Mouse (Mus musculus) limb, embryonic 10.5 days (tissue): ENCODE measurements around the gene Pnpla6. TPM values are rescaled to one million over a fixed set of nuclear protein-coding genes. Genes with fewer than 3 reads are reported as not detected.

Experiments used
- DNase-seq: peaks from one replicate; pipeline ENCODE4 v3.0.0-alpha.2; 2017; ENCODE audit warnings: low spot score
- H3K27ac ChIP-seq: fragments of 300-500 bp; sonication (generic); 2 replicates; pipeline ENCODE4 v1.5.1; 2016; ENCODE audit warnings: mild to moderate bottlenecking
- H3K27me3 ChIP-seq: fragments of 300-500 bp; sonication (generic); 2 replicates; pipeline ENCODE4 v1.6.1; 2016; ENCODE audit warnings: low read depth, mild to moderate bottlenecking; ENCODE audit not compliant: poor library complexity, severe bottlenecking
- H3K36me3 ChIP-seq: fragments of 300-500 bp; sonication (generic); 2 replicates; pipeline ENCODE4 v1.6.1; 2016; ENCODE audit warnings: mild to moderate bottlenecking, moderate library complexity
- H3K4me1 ChIP-seq: fragments of 300-500 bp; sonication (generic); 2 replicates; pipeline ENCODE4 v1.6.1; 2016
- H3K4me3 ChIP-seq: fragments of 300-500 bp; sonication (generic); 2 replicates; pipeline ENCODE4 v1.5.1; 2016; ENCODE audit warnings: mild to moderate bottlenecking, moderate library complexity
- H3K9me3 ChIP-seq: fragments of 300-500 bp; sonication (generic); replicated peaks from 2 replicates; pipeline ENCODE4 v1.6.1; 2016; ENCODE audit warnings: mild to moderate bottlenecking
- WGBS: fragments of 180-500 bp; shearing (Covaris S2); methylation state at CpG from one replicate; pipeline ENCODE4 v1.1.7; 2016; 5-methylcytosine and 5-hydroxymethylcytosine counted together
- polyA plus RNA-seq: library from polyadenylated mRNA; unstranded; fragments of >200 nt; fragmentation: Nextera tagmentation; extraction: Ambion mirVana; gene quantifications from 2 replicates; pipeline ENCODE4 v1.2.1, GENCODE M21; 2016

Gene Pnpla6
- polyA plus RNA-seq, 1 experiment from 2014 or later, result 21.1 TPM

DNA sequence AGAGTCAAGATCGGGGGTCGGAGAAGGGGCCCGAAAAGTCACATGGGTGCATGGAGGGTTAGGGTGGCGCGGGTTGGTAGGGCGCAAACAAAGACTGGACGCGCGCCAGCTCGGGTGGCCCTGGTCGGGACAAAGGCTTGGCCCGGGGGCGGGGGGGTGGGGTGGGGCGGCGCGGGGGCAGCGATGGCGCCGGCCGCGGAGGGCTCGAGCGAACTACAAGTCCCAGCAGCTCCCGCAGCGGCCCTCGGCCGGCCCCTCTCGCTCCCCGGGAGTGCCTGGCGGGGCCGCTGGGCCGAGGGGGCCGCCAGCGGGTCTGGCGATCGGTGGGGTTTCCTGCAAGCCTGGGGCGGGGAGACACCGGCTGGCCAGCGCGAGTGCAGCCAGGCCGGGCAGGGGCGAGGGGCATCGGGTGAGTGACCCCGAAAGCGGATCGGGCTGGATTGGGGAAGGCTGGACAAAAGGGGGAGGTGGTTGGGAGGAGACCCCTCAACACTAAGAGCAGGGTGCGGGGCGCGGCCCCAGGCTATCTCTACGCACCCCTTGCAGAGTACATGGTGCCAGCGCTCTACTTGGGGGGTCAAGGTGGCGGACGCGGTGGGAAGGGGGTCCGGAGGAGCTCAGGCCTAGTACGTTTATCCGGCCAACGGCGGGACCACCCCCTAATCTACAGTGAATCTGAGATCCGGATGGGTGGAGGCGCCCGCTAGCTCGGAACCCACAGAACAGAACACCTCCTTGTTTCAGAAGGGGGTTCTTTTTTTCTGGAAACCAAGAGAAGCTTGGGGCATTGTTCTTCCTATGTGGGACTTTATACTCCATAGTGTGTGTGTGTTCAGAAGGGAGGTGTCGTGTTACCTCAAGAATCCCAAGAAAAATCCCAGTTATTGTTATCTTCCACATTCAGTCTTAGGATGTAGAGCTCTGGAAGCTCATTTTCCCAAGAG lies 22.0 kb upstream of the Pnpla6 start, which contains the start of gene Zfp358:
Gene Zfp358 (plus strand): TSS at position 238 of the 944 bp plus-strand sequence.
- peak; percentile 89 for DNase-seq
- H3K27ac ChIP-seq, result peak within 1 kb of the TSS; percentile 99
- peaks cover 43% of the 10 kb centered on the region for H3K36me3 ChIP-seq
- H3K4me3 ChIP-seq, result peak within 1 kb of the TSS; percentile 81
- WGBS, result under 1% methylated on average over 64 of the region's 64 CpGs
- no peaks in the 10 kb centered on the region for H3K27me3 ChIP-seq
- H3K9me3 ChIP-seq, result peaks cover 20% of the 10 kb centered on the region
- H3K4me1 ChIP-seq, result peaks cover 13% of the 10 kb centered on the region; the same call in 1 of the 2 replicates

DNA sequence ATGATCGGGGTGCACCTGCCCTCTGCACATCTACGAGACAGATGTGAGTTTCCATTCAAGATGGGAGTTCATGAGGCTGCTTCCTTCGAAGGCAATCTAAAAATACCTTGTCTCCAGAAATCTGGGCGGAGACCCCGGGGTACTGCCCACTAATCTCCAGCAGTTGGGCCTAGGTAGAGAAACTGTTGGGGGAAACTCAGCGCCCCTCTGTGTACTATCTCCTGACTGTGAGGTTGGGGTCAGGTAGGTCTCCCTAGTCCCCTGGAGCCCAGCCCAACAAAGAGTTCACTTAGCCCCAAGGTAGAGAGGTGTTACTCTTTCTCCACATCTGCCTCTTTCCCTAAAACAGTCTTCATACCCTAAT lies 21.4 kb upstream of the Pnpla6 start:
- Histone ChIP-seq H3K4me1 (peaks cover 13% of the 10 kb centered on the region; the same call in 1 of the 2 replicates), H3K27ac (peak overlapping the region; percentile 99), H3K36me3 (peaks cover 44% of the 10 kb centered on the region), H3K27me3 (no peaks in the 10 kb centered on the region), H3K4me3 (peak overlapping the region; percentile 81), H3K9me3 (peaks cover 20% of the 10 kb centered on the region)
- peak; percentile 44 for DNase-seq
- WGBS, result 50% methylated on average over 6 of the region's 6 CpGs

DNA sequence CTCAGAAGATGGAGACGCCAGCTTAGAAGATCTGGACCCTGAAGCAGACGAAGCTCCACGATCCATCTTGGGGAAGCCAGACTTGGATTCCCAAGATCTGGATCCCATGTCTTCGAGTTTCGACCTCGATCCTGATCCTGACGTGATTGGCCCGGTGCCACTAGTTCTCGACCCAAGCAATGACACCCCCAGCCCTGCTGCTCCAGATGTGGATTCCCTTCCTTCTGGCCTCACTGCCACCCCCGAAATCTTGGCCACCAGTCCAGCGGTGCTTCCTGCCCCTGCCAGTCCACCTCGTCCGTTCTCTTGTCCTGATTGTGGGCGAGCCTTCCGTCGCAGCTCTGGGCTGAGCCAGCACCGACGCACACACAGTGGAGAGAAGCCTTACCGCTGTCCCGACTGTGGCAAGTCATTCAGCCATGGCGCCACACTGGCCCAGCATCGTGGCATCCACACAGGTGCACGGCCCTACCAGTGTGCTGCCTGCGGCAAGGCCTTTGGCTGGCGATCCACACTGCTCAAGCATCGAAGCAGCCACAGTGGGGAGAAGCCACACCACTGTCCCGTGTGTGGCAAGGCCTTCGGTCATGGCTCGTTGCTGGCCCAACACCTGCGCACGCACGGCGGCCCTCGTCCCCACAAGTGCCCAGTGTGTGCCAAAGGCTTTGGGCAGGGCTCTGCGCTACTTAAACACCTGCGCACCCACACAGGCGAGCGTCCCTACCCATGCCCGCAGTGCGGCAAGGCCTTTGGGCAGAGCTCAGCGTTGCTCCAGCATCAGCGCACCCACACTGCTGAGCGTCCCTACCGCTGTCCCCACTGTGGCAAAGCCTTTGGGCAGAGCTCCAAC lies 19.4 kb upstream of the Pnpla6 start:
- H3K4me3 ChIP-seq, result 0 out of 2 replicates have a peak overlapping the region, but pooled peaks have one; percentile 1
- peaks cover 49% of the 10 kb centered on the region for H3K36me3 ChIP-seq
- no peaks in the 10 kb centered on the region for H3K27me3 ChIP-seq
- 95% methylated on average over 44 of the region's 44 CpGs for WGBS
- no peak for DNase-seq
- peaks cover 13% of the 10 kb centered on the region; the same call in 1 of the 2 replicates for H3K4me1 ChIP-seq
- H3K9me3 ChIP-seq, result peaks cover 20% of the 10 kb centered on the region
- H3K27ac ChIP-seq, result no peak overlapping the region

DNA sequence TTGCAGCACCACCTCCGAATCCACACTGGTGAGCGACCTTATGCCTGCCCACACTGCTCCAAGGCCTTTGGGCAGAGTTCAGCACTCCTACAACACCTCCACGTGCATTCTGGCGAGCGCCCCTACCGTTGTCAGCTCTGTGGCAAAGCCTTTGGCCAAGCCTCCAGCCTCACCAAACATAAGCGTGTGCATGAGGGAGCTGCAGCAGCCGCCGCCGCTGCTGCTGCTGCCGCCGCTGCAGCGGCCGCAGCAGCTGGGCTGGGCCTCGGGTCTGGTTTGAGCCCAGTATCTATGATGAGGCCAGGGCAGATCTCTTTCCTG lies 18.8 kb upstream of the Pnpla6 start:
- no peaks in the 10 kb centered on the region for H3K27me3 ChIP-seq
- 0 out of 2 replicates have a peak overlapping the region, but pooled peaks have one; percentile 1 for H3K4me3 ChIP-seq
- no peak overlapping the region for H3K27ac ChIP-seq
- DNase-seq, result no peak
- H3K36me3 ChIP-seq, result peaks cover 49% of the 10 kb centered on the region
- H3K9me3 ChIP-seq, result peaks cover 20% of the 10 kb centered on the region
- WGBS, result 89% methylated on average over 15 of the region's 15 CpGs
- H3K4me1 ChIP-seq, result peaks cover 19% of the 10 kb centered on the region

DNA sequence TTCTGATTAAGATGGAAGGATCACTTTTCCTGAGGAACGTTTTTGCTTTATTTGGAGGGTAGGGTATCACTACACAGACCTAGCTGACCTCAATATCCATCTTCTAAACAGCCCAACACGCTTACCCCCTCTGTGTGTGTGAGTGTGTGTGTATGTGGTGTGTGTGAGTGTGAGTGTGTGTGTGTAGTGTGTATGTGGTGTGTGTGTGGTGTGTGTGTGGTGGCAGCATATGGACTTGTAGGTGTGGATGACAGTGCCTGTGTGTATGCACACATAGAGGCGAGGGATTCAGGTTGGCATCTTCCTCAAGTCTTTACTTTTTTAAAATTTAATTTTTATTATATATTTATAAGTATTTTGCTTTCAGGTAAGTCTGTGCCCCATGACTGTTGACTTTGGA lies 16.6 kb upstream of the Pnpla6 start:
- Histone ChIP-seq H3K4me1 (peaks cover 23% of the 10 kb centered on the region), H3K36me3 (peaks cover 49% of the 10 kb centered on the region), H3K27ac (no peak overlapping the region), H3K9me3 (peaks cover 20% of the 10 kb centered on the region), H3K27me3 (no peaks in the 10 kb centered on the region), H3K4me3 (no peak overlapping the region)
- DNase-seq, result no peak
- WGBS, result 92% methylated on average over 3 of the region's 3 CpGs

DNA sequence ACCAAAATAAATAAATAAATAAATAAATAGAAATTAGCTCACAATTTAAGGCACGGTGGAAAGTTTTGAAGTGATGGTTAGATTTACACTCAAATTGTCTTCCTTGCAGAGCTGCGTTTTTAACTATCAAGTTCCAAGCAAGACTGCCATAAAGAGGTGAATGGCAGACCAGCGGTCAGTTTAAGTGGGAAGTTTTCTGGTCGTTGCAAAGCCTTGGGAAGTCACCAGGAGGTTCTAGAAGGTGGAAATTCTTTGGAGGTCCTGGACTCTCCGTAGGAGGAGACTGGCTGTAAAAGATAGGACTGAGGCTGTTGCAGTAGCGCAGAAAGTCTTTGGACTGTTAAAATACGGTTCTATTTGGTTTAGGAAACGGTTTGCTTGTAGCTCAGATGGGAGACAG lies 15.4 kb upstream of the Pnpla6 start:
- H3K36me3 ChIP-seq, result peaks cover 44% of the 10 kb centered on the region
- 7% methylated on average over 8 of the region's 8 CpGs for WGBS
- H3K27me3 ChIP-seq, result no peaks in the 10 kb centered on the region

DNA sequence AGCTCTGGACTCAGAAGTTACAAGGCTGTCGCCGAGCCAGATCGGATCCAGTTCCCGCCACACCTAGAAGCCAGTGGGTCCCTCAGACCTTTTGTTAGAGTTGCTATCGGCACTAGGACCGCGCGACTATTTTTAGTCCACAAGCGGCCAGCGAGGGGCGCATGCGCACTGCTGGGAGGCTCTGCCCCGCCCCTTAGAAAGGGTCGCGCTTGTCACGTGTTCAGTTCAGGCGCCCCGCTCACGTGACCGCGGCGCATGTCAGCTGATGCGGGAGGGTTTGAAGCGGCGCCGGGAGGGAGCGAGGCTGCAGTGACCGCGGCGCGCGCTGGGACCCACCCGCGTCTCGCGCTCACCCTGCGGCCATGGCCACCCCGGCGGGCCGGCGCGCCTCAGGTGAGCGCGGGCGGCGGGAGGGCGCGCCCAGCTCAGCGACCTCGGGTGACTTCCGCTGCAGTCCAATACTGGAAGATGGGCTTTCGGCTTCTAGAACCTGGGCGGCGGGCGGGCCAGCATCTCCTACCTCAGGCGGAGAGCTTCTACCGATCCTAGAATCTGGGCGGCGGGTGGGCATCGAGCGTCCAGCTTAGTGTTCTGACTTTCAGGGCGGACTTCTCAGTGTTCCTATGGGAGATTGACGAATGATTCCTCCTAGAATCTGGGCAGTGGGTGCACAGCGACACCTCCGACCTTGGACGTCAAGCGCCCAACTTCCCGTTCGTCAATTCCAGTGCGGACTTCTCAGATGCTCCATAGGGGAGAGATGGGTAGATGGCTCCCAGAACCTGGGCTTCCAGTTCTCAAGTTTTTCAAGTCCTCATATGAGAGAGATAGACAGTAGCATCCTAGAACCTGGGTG lies 14.7 kb upstream of the Pnpla6 start, which contains the start of gene Mcoln1:
Gene Mcoln1 (plus strand): TSS at position 223 of the 856 bp plus-strand sequence.
- under 1% methylated on average over 70 of the region's 70 CpGs for WGBS
- Histone ChIP-seq H3K9me3 (peaks cover 11% of the 10 kb centered on the region), H3K4me3 (peak within 1 kb of the TSS; percentile 77), H3K36me3 (peaks cover 41% of the 10 kb centered on the region), H3K27ac (peak within 1 kb of the TSS; percentile 95), H3K27me3 (no peaks in the 10 kb centered on the region), H3K4me1 (peaks cover 17% of the 10 kb centered on the region)
- DNase-seq, result peak; percentile 98

More for the DNA sequence above, 15.4 kb upstream of the Pnpla6 start:
- H3K4me1 ChIP-seq, result peaks cover 17% of the 10 kb centered on the region
- peaks cover 17% of the 10 kb centered on the region for H3K9me3 ChIP-seq
- peak overlapping the region; percentile 95 for H3K27ac ChIP-seq
- no peak for DNase-seq
- H3K4me3 ChIP-seq, result peak overlapping the region; percentile 77

DNA sequence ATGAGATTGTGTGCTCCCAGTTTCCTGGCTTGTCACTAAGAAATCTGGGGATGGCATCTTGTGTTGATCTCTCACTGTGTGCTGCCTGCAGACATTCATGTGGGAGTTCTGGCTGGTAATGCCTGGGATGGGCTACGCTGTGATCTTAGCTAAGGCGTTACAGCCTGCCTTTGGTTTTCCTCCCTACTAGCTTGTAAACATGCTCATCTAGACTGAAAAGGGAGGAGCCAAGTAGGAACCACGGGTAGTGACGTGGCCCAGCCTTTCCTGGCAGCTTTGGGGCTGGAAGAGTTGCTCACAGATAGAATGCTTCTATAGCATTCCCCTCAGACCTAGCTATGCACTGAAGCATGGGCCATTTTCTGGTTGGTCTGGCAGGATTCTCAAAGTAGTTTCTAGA lies 13.0 kb upstream of the Pnpla6 start:
- Histone ChIP-seq H3K9me3 (no peaks in the 10 kb centered on the region), H3K4me3 (no peak overlapping the region), H3K27ac (no peak overlapping the region; the same call in 1 of the 2 replicates), H3K27me3 (no peaks in the 10 kb centered on the region), H3K4me1 (peaks cover 17% of the 10 kb centered on the region), H3K36me3 (peaks cover 41% of the 10 kb centered on the region)
- 73% methylated on average over 4 of the region's 4 CpGs for WGBS
- DNase-seq, result no peak

DNA sequence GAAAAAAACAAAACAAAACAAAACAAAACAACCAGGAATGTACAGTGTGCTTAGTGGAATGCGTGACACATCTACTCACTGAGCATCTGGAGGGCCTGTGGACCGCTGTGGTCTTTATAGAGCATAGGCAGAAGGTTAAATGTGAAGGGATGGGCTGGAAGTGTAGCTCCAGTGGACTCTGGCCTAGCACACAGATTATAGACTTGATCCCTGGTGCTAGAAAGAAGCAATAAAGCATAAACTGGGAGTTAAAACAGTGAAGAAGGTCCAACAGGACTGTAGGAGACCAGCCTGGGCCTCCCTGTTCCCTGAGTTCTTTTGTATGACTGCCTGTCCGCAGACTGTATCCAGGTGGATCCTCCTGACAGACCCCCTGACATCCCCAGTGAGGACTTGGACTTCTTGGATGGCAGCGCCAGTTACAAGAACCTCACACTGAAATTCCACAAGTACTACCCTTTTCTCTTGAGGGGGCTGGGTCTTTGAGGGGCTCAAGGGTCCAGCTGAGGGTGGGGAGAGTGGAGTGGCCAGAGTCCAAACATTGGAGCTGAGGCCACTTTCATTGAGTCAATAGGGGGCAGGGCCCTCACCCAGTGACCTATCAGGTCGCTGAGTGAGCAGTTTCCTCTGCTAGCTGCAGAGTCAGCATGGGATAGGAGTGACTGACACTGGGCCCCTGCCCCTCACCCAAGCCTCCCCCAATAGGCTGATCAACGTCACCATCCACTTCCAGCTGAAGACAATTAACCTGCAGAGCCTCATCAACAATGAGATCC lies 7.0 kb upstream of the Pnpla6 start:
- Histone ChIP-seq H3K9me3 (no peaks in the 10 kb centered on the region), H3K4me1 (no peaks in the 10 kb centered on the region), H3K4me3 (no peak overlapping the region), H3K27ac (no peak overlapping the region), H3K36me3 (peaks cover 86% of the 10 kb centered on the region), H3K27me3 (no peaks in the 10 kb centered on the region)
- no peak for DNase-seq
- 87% methylated on average over 6 of the region's 6 CpGs for WGBS

DNA sequence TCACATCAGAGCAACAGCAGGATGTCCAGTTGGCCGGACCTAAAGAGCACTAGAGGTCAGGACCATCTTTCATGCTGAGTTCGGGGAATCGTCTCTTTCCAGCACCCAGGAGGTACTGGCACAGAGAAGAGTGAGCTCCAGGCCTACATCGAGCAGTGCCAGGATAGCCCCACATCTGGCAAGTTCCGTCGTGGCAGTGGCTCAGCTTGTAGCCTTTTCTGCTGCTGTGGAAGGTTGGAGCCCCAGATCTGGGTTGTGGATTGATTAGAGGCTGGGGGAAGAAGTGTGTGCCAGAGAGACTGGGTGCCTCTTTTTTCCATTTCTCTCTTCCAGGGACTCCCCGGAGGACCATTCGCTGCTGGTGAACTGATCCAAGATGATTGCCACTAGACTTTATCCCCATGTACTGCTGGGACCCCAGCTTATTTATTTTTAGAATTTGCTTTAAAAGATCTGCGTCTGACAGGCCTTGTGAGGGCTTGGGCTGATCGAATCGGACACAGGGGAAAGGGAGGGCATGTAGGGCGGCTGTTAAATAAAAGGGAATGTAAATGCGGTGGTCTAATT lies 420 bp upstream of the Pnpla6 start:
- Histone ChIP-seq H3K27ac (peak overlapping the region; percentile 82), H3K27me3 (no peaks in the 10 kb centered on the region), H3K4me3 (peak overlapping the region; percentile 61), H3K4me1 (peaks cover 27% of the 10 kb centered on the region), H3K36me3 (peaks cover 46% of the 10 kb centered on the region), H3K9me3 (no peaks in the 10 kb centered on the region)
- 37% methylated on average over 13 of the region's 13 CpGs for WGBS
- no peak for DNase-seq

DNA sequence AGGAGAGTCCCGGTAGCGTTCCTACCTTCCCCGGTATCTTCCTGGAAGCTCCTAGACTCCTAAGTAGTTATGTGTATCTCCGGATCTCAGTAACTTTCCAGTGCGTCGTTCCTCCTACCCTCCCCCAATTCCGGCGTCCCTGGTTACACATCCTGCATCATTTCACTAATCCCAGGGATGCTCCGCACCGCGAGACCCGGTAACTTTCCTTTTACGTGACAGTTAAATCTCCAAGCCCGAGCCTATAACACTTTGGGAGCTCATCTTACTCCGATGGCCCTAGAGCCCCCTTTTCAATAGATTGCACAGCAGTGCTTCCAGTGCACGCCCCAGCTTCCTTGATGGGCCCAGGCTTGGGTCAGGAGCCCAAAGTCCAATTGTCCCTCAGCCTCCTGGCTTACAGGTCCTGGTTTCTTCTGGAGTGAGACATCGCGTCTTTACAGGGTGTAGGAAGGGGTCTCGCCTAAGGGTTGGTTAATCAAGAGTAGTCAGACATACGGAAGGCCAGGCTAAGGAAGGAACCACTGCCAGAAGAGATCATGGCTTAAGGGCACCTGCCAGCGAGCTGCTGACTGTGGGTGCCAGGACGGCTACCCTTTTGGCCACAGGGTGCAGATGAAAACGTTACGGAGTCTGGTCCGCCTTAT lies 710 bp downstream of the Pnpla6 start:
- H3K27me3 ChIP-seq, result no peaks in the 10 kb centered on the region
- H3K36me3 ChIP-seq, result peaks cover 35% of the 10 kb centered on the region
- H3K4me3 ChIP-seq, result peak overlapping the region; percentile 61
- H3K27ac ChIP-seq, result peak overlapping the region; percentile 82
- H3K9me3 ChIP-seq, result no peaks in the 10 kb centered on the region
- H3K4me1 ChIP-seq, result peaks cover 27% of the 10 kb centered on the region
- WGBS, result under 1% methylated on average over 25 of the region's 25 CpGs
- peak; percentile 62 for DNase-seq
